Mouse (Mus musculus) kidney, embryonic 14.5 days (tissue): ENCODE results near the gene Txnl4b. TPM values are rescaled to one million over a fixed set of nuclear protein-coding genes. Genes with fewer than 3 reads are reported as not detected.

Source experiments
- ATAC-seq: fragments of 200-750 bp; cut with Nextera tagmentation; 2 replicates; pipeline ENCODE4 v1.8.0; 2017; ENCODE audit warnings: moderate number of reproducible peaks, mild to moderate bottlenecking, moderate TSS enrichment, moderate library complexity; ENCODE audit not compliant: low FRiP score, low TSS enrichment
- H3K27ac ChIP-seq: fragments of 300-500 bp; sonication (generic); 2 replicates; pipeline ENCODE4 v1.5.1; 2014; ENCODE audit warnings: low read depth, mild to moderate bottlenecking, low read length, moderate library complexity, mixed read lengths
- H3K27me3 ChIP-seq: fragments of 300-500 bp; sonication (generic); 2 replicates; pipeline ENCODE4 v1.6.1; 2014; ENCODE audit warnings: mild to moderate bottlenecking, low read length; ENCODE audit not compliant: control insufficient read depth, insufficient read depth
- H3K36me3 ChIP-seq: fragments of 300-500 bp; sonication (generic); 2 replicates; pipeline ENCODE4 v1.6.1; 2014; ENCODE audit warnings: low read length, mixed read lengths; ENCODE audit not compliant: control insufficient read depth, insufficient read depth
- H3K4me1 ChIP-seq: fragments of 300-500 bp; sonication (generic); 2 replicates; pipeline ENCODE4 v1.6.1; 2014; ENCODE audit warnings: low read length, mixed read lengths; ENCODE audit not compliant: control insufficient read depth, insufficient read depth
- H3K4me2 ChIP-seq: fragments of 300-500 bp; sonication (generic); replicated peaks from 2 replicates; pipeline ENCODE4 v1.6.1; 2014; ENCODE audit warnings: low read depth, mild to moderate bottlenecking, low read length
- H3K4me3 ChIP-seq: fragments of 300-500 bp; sonication (generic); 2 replicates; pipeline ENCODE4 v1.5.1; 2014; ENCODE audit warnings: mild to moderate bottlenecking, low read length
- H3K9ac ChIP-seq: fragments of 300-500 bp; sonication (generic); 2 replicates; pipeline ENCODE4 v1.6.1; 2014; ENCODE audit warnings: low read depth, mild to moderate bottlenecking, low read length, moderate library complexity
- H3K9me3 ChIP-seq: fragments of 300-500 bp; sonication (generic); 2 replicates; pipeline ENCODE4 v1.6.1; 2016; ENCODE audit warnings: low read length; ENCODE audit not compliant: control insufficient read depth
- WGBS: fragments of 180-500 bp; shearing (Covaris S2); extraction: QIAGEN DNeasy Blood & Tissue Kit; methylation state at CpG from one replicate; pipeline ENCODE4 v1.1.7; 2014; 5-methylcytosine and 5-hydroxymethylcytosine counted together
- polyA plus RNA-seq: library from polyadenylated mRNA; unstranded; fragments of >200 nt; fragmentation: Nextera tagmentation; extraction: Ambion mirVana; gene quantifications from 2 replicates; pipeline ENCODE4 v1.2.1, GENCODE M21; 2014

Txnl4b gene
- polyA plus RNA-seq, 1 experiment from 2014 or later, result 27.6 TPM

GRCm38 (mm10) chr8:109590901-109591300 lies 25.2 kb downstream of the Txnl4b start:
- Histone ChIP-seq H3K4me2 (no peak overlapping the region), H3K4me1 (no peaks in the 10 kb centered on the region), H3K36me3 (peaks cover 35% of the 10 kb centered on the region), H3K27ac (no peak overlapping the region), H3K9me3 (no peaks in the 10 kb centered on the region), H3K4me3 (no peak overlapping the region), H3K27me3 (no peaks in the 10 kb centered on the region), H3K9ac (no peak overlapping the region)
- no peak for ATAC-seq
- 83% methylated on average over 9 of the region's 9 CpGs for WGBS

- Histone ChIP-seq H3K4me2 (no peak overlapping the region), H3K27me3 (no peaks in the 10 kb centered on the region), H3K36me3 (peaks cover 35% of the 10 kb centered on the region), H3K27ac (no peak overlapping the region), H3K4me3 (no peak overlapping the region), H3K9ac (no peak overlapping the region), H3K4me1 (no peaks in the 10 kb centered on the region), H3K9me3 (no peaks in the 10 kb centered on the region)
- 87% methylated on average over 3 of the region's 3 CpGs for WGBS
- ATAC-seq, result no peak
Measured at GRCm38 (mm10) chr8:109591367-109591766, 25.7 kb downstream of the Txnl4b start.

GRCm38 (mm10) chr8:109592164-109592563 lies 26.5 kb downstream of the Txnl4b start:
- no peak overlapping the region for H3K4me3 ChIP-seq
- ATAC-seq, result no peak
- no peaks in the 10 kb centered on the region for H3K9me3 ChIP-seq
- H3K27ac ChIP-seq, result no peak overlapping the region
- peaks cover 35% of the 10 kb centered on the region for H3K36me3 ChIP-seq
- H3K4me2 ChIP-seq, result no peak overlapping the region
- 97% methylated on average over 5 of the region's 5 CpGs for whole genome bisulfite sequencing
- no peaks in the 10 kb centered on the region for H3K4me1 ChIP-seq
- no peaks in the 10 kb centered on the region for H3K27me3 ChIP-seq
- no peak overlapping the region for H3K9ac ChIP-seq

DNA sequence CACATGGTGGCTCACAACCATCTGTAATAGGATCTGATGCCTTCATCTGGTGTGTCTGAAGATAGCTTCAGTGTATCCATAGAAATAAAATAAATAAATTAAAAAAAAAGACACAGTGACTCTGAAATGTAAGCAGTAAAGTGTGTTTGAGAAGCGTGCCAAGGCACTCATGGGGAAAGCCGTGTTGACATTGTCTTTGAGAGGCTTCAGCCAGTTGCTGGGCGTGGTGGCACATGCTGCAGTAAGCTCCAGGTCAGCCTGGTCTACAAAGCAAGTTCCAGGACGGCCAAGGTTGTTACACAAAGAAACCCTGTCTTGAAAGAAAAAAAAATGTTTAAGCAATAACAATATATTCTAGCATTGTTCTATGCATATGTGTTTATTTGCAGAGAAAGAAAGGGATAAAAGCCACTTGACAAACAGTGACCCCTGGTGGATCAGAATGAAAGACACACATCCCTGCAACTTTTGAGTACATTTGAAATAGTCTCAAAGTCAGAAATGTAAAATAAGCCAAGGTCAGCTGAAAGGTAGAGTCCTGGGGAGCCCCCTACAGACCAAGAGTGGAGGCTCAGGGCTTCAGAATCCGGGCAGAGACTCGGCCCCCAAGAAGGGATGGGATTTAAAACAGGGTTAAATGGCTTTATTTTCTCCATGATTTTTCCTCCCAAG lies 27.6 kb downstream of the Txnl4b start:
- H3K9ac ChIP-seq, result no peak overlapping the region
- no peaks in the 10 kb centered on the region for H3K9me3 ChIP-seq
- H3K27me3 ChIP-seq, result no peaks in the 10 kb centered on the region
- ATAC-seq, result no peak
- H3K4me3 ChIP-seq, result no peak overlapping the region
- H3K4me2 ChIP-seq, result no peak overlapping the region
- H3K36me3 ChIP-seq, result peaks cover 35% of the 10 kb centered on the region
- no peak overlapping the region for H3K27ac ChIP-seq
- no peaks in the 10 kb centered on the region for H3K4me1 ChIP-seq
- 80% methylated on average over 6 of the region's 6 CpGs for WGBS

GRCm38 (mm10) chr8:109595854-109596253 lies 30.2 kb downstream of the Txnl4b start:
- Histone ChIP-seq H3K27ac (no peak overlapping the region), H3K27me3 (no peaks in the 10 kb centered on the region), H3K4me2 (no peak overlapping the region), H3K36me3 (peaks cover 40% of the 10 kb centered on the region), H3K9ac (no peak overlapping the region), H3K4me1 (no peaks in the 10 kb centered on the region), H3K4me3 (no peak overlapping the region), H3K9me3 (no peaks in the 10 kb centered on the region)
- WGBS, result 58% methylated on average over 8 of the region's 8 CpGs
- ATAC-seq, result no peak

DNA sequence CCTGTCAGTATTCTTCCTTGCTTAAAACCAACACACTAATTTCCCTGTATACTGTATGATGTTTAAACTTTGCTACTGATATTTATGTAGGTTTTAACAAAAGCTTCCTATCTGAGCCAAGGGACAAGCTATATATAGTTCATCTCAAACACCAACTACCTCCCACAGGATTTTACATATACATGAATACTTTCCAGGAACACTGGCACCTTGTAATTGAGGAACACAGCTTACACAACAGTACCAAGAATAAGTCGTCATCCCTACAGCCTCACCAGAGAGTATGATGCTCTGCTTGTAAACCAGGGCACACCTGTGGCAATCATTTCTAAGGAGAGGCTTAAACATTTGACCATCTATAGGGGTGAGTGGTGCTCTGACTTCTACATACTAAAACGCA lies 41.0 kb downstream of the Txnl4b start:
- no peak for ATAC-seq
- Histone ChIP-seq H3K9me3 (no peaks in the 10 kb centered on the region), H3K4me3 (no peak overlapping the region), H3K27ac (no peak overlapping the region), H3K4me2 (no peak overlapping the region), H3K4me1 (peaks cover 11% of the 10 kb centered on the region), H3K9ac (no peak overlapping the region), H3K27me3 (no peaks in the 10 kb centered on the region), H3K36me3 (peaks cover 30% of the 10 kb centered on the region)
- WGBS, result 84% methylated on average over 2 of the region's 2 CpGs

- peaks cover 11% of the 10 kb centered on the region for H3K4me1 ChIP-seq
Measured at GRCm38 (mm10) chr8:109607650-109608049, 42.0 kb downstream of the Txnl4b start.

GRCm38 (mm10) chr8:109608271-109609152 lies 42.8 kb downstream of the Txnl4b start, which contains the start of gene Dhodh:
Dhodh (minus strand) TSS chr8:109608673.
- Histone ChIP-seq H3K27ac (peak within 1 kb of the TSS; percentile 89), H3K4me1 (peaks cover 11% of the 10 kb centered on the region), H3K27me3 (no peaks in the 10 kb centered on the region), H3K4me2 (peak within 1 kb of the TSS; percentile 67), H3K4me3 (peak within 1 kb of the TSS; percentile 57), H3K9ac (peak within 1 kb of the TSS; percentile 48), H3K9me3 (no peaks in the 10 kb centered on the region), H3K36me3 (peaks cover 21% of the 10 kb centered on the region)
- peak; percentile 99 for ATAC-seq
- WGBS, result under 1% methylated on average over 42 of the region's 42 CpGs

More at GRCm38 (mm10) chr8:109607650-109608049, 42.0 kb downstream of the Txnl4b start:
- Histone ChIP-seq H3K9ac (peak overlapping the region; percentile 48), H3K4me2 (peak overlapping the region; percentile 67), H3K9me3 (no peaks in the 10 kb centered on the region), H3K27ac (peak overlapping the region; percentile 89; the same call in 1 of the 2 replicates), H3K36me3 (peaks cover 23% of the 10 kb centered on the region), H3K4me3 (peak overlapping the region; percentile 57), H3K27me3 (no peaks in the 10 kb centered on the region)
- ATAC-seq, result no peak
- 5% methylated on average over 12 of the region's 12 CpGs for WGBS

GRCm38 (mm10) chr8:109609153-109609502 lies 43.4 kb downstream of the Txnl4b start:
- H3K9ac ChIP-seq, result peak overlapping the region; percentile 48; the same call in 1 of the 2 replicates
- no peaks in the 10 kb centered on the region for H3K27me3 ChIP-seq
- peaks cover 15% of the 10 kb centered on the region for H3K36me3 ChIP-seq
- peak overlapping the region; percentile 45 for H3K4me2 ChIP-seq
- no peaks in the 10 kb centered on the region for H3K9me3 ChIP-seq
- ATAC-seq, result no peak
- peak overlapping the region; percentile 89 for H3K27ac ChIP-seq
- H3K4me3 ChIP-seq, result peak overlapping the region; percentile 57
- peaks cover 11% of the 10 kb centered on the region for H3K4me1 ChIP-seq
- WGBS, result 16% methylated on average over 5 of the region's 5 CpGs
